Mouse (Mus musculus): ENCODE results near the gene Dchs2. TPM values are rescaled to one million over a fixed set of nuclear protein-coding genes. Genes with fewer than 3 reads are reported as not detected.

Gene Dchs2
- total RNA-seq, 2 experiments from 2014 or later: not detected

Other genes starting within 250 kb of the Dchs2 start
- not detected in 2 replicates for gene Lrat, start 224.0 kb upstream of the Dchs2 start, total RNA-seq (2015)
- gene Lrat, start 224.0 kb upstream of the Dchs2 start, total RNA-seq (2017): not detected in 2 replicates
- not detected in 2 replicates for gene Fgg, start 120.2 kb upstream of the Dchs2 start, total RNA-seq (2015)
- gene Fgg, start 120.2 kb upstream of the Dchs2 start, total RNA-seq (2017): not detected in 2 replicates
- gene Fga, start 101.9 kb upstream of the Dchs2 start, total RNA-seq (2015): not detected in 2 replicates
- not detected in 2 replicates for gene Fga, start 101.9 kb upstream of the Dchs2 start, total RNA-seq (2017)
- not detected in 2 replicates for gene Fgb, start 78.1 kb upstream of the Dchs2 start, total RNA-seq (2015)
- not detected in 2 replicates for gene Fgb, start 78.1 kb upstream of the Dchs2 start, total RNA-seq (2017)
- gene Plrg1, start 72.4 kb upstream of the Dchs2 start, total RNA-seq (2015): 42.4 and 51.2 TPM in 2 replicates
- gene Plrg1, start 72.4 kb upstream of the Dchs2 start, total RNA-seq (2017): 81.3 and 83.9 TPM in 2 replicates

Data from megakaryocyte progenitor cell, adult 5-6 weeks (primary cell).